Mouse (Mus musculus): ENCODE measurements around the gene Dnajc17.

DNA sequence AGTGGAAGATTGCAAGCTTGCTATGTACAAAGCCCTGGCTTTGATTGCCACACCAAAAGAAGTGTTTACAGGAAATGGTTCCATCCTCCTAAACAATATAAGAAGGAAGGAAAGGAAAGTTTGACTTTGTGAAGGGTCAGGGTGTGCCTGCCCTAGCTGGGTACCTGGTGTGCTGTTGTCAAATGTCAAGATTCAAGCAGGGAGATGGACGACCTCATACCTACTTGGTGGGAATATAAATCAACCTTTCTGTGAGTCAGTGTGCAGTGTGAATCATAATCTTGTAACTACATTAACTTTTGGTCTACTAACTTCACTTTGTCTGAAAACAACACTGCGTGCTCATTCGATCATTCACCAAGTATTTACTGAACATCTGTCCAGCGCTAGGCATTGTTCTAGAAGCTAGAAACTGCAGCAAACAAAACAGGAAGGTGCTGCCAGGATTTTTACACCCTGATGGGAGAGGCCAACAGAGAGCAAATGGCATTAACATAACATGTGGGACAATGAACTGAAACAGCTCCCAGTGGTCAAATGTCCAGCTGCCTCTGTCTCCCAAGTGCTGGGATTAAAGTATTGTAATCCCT is 4.6 kb downstream of the Dnajc17 start:
- TF ChIP-seq CTCF (IDR thresholded peaks at IDR 0.05; ENCODE audit: low read depth, low read length) (no peak), POLR2A (IDR thresholded peaks at IDR 0.05; ENCODE audit: borderline replicate concordance, low read depth, low read length) (no peak)

All from bone marrow macrophage, adult 2 months (primary cell).